ENCODE assay signal across 12 mouse cellular contexts in genomic region chr1:58955716-58956115, GRCm38 (mm10). TPM values are rescaled to one million over a fixed set of nuclear protein-coding genes. Genes with fewer than 3 reads are reported as not detected.
DNase-seq lines count a peak whose midpoint lies in the region; ATAC-seq and TF ChIP-seq lines count a peak whose summit lies in the region.
"Had no signal": no experiment of that assay in that cellular context is flagged by ENCODE, and none has a peak within 500 bp of the region (broad histone marks: within the 10 kb centered on the region; RNA-seq: fewer than 3 reads in every experiment).

No protein-coding gene starts in this region.

- no peak for TF ChIP-seq CTCF in bone marrow, adult 2 months (IDR thresholded peaks at IDR 0.05; ENCODE audit: control insufficient read depth, insufficient read depth, low read length)
- TF ChIP-seq CTCF in liver, postnatal 0 days (IDR thresholded peaks at IDR 0.05; ENCODE audit: low read depth) = no peak

- WGBS in bone marrow, adult 2 months = 43% methylated on average over 3 of the region's 3 CpGs
- 56% methylated on average over 3 of the region's 3 CpGs for WGBS in heart, embryonic 15.5 days
- WGBS in liver, postnatal 0 days (ENCODE audit: insufficient replicate concordance) = 59% methylated on average over 3 of the region's 3 CpGs

- no peak for TF ChIP-seq POLR2A in bone marrow, adult 2 months (IDR thresholded peaks at IDR 0.05; ENCODE audit: borderline replicate concordance, control insufficient read depth, low read depth, low read length)

- DNase-seq in spleen, postnatal 10 days (ENCODE audit: low spot score in 2 of 2) = peak; percentile 26 to 38
- no peak for DNase-seq in spleen, adult 18-20 months
- DNase-seq in liver, postnatal 0 days = peak; percentile 18
- no peak for DNase-seq in urinary bladder, adult 18-20 months (ENCODE audit: low spot score in 2 of 2)
- no peak for DNase-seq in cerebellum, postnatal 36 days
- no peak for DNase-seq in retina, postnatal 1 day
- DNase-seq: cerebellum, adult 9-11 months had no signal

- H3K27ac ChIP-seq in bone marrow, adult 2 months (ENCODE audit: control insufficient read depth, insufficient read depth, low read depth, low read length, poor library complexity) = peak overlapping the region; percentile 64; the same call in 1 of the 2 replicates
- H3K27ac ChIP-seq in heart, embryonic 15.5 days = peak overlapping the region; percentile 33; the same call in 1 of the 2 replicates
- H3K27ac ChIP-seq in liver, postnatal 0 days (ENCODE audit: low read depth) = peak overlapping the region; percentile 95
- H3K27ac ChIP-seq: limb, embryonic 15.5 days; stomach, embryonic 15.5 days had no signal

- no peaks in the 10 kb centered on the region for H3K27me3 ChIP-seq in heart, embryonic 15.5 days
- H3K27me3 ChIP-seq in liver, postnatal 0 days (ENCODE audit: insufficient read depth, low read length) = no peaks in the 10 kb centered on the region
- H3K27me3 ChIP-seq: limb, embryonic 15.5 days; stomach, embryonic 15.5 days had no signal

- no peak overlapping the region for H3K4me2 ChIP-seq in heart, embryonic 15.5 days
- peak overlapping the region; percentile 65 for H3K4me2 ChIP-seq in liver, postnatal 0 days (ENCODE audit: low read depth, low read length)
- H3K4me2 ChIP-seq: limb, embryonic 15.5 days; stomach, embryonic 15.5 days had no signal

- H3K4me1 ChIP-seq in bone marrow, adult 2 months (ENCODE audit: control insufficient read depth, insufficient read depth, low read length) = peaks cover 18% of the 10 kb centered on the region
- peaks cover 72% of the 10 kb centered on the region for H3K4me1 ChIP-seq in heart, embryonic 15.5 days (replicated peaks)
- H3K4me1 ChIP-seq in liver, postnatal 0 days (ENCODE audit: insufficient read depth) = peaks cover 68% of the 10 kb centered on the region

- H3K36me3 ChIP-seq in heart, embryonic 15.5 days = no peaks in the 10 kb centered on the region
- H3K36me3 ChIP-seq in liver, postnatal 0 days (replicated peaks; ENCODE audit: insufficient read depth, low read length) = no peaks in the 10 kb centered on the region
- H3K36me3 ChIP-seq: limb, embryonic 15.5 days; stomach, embryonic 15.5 days had no signal

- ATAC-seq in heart, embryonic 15.5 days (replicated peaks; ENCODE audit: insufficient number of reproducible peaks, insufficient read depth, low FRiP score, low read depth) = no peak
- peak; percentile 10; the same call in 1 of the 2 replicates for ATAC-seq in liver, postnatal 0 days
- ATAC-seq: forebrain, embryonic 14.5 days had no signal

- peak; percentile 78 for TF ChIP-seq EP300 in liver, postnatal 0 days (IDR thresholded peaks at IDR 0.05; ENCODE audit: low read depth)

- H3K9me3 ChIP-seq in heart, embryonic 15.5 days (replicated peaks) = no peaks in the 10 kb centered on the region
- no peaks in the 10 kb centered on the region for H3K9me3 ChIP-seq in liver, postnatal 0 days (ENCODE audit: low read length)
- H3K9me3 ChIP-seq: limb, embryonic 15.5 days; stomach, embryonic 15.5 days had no signal

- no peak overlapping the region for H3K4me3 ChIP-seq in bone marrow, adult 2 months (replicated peaks; ENCODE audit: control insufficient read depth, low read depth, low read length)
- H3K4me3 ChIP-seq in heart, embryonic 15.5 days = no peak overlapping the region
- no peak overlapping the region for H3K4me3 ChIP-seq in liver, postnatal 0 days (ENCODE audit: low read depth, low read length)
- H3K4me3 ChIP-seq: limb, embryonic 15.5 days; stomach, embryonic 15.5 days had no signal

- H3K9ac ChIP-seq in heart, embryonic 15.5 days = no peak overlapping the region
- peak overlapping the region; percentile 36; the same call in 1 of the 2 replicates for H3K9ac ChIP-seq in liver, postnatal 0 days (replicated peaks)
- H3K9ac ChIP-seq: limb, embryonic 15.5 days; stomach, embryonic 15.5 days had no signal

RNA-seq across cellular contexts. Expression of gene Trak2, which starts 17.5 kb away (rescaled TPM):
- polyA plus RNA-seq in bone marrow, adult 2 months (2011; ENCODE audit: insufficient read depth, insufficient read length, low replicate concordance, missing spikeins) = 87.3 and 99.9 TPM in 2 replicates
- polyA plus RNA-seq in heart, embryonic 15.5 days (2015; fragmentation: Nextera tagmentation; extraction: Ambion mirVana) = 27.8 and 29.6 TPM in 2 replicates
- 17.7 and 22.8 TPM in 2 replicates for polyA plus RNA-seq in liver, postnatal 0 days (2015; fragmentation: Nextera tagmentation; extraction: Ambion mirVana)

RNA-seq across cellular contexts. Expression of gene Stradb, which starts 17.6 kb away (rescaled TPM):
- polyA plus RNA-seq in bone marrow, adult 2 months (2011; ENCODE audit: insufficient read depth, insufficient read length, low replicate concordance, missing spikeins) = 36.5 and 64.4 TPM in 2 replicates
- polyA plus RNA-seq in heart, embryonic 15.5 days (2015; fragmentation: Nextera tagmentation; extraction: Ambion mirVana) = 24.1 and 29.0 TPM in 2 replicates
- polyA plus RNA-seq in liver, postnatal 0 days (2015; fragmentation: Nextera tagmentation; extraction: Ambion mirVana) = 29.1 and 30.5 TPM in 2 replicates

Comparison
In these comparisons a context has a peak if more than half of its experiments do, and no peak if none do; other contexts are left out.
1. DNase-seq: peak in spleen, postnatal 10 days (2 of 2) and liver, postnatal 0 days (single experiment); none in spleen, adult 18-20 months (0 of 2), urinary bladder, adult 18-20 months (0 of 2), cerebellum, postnatal 36 days (0 of 2) and retina, postnatal 1 day (single experiment).
2. H3K27ac ChIP-seq: peak in every context shown above with its lines; median percentile 95 in liver, postnatal 0 days; 64 in bone marrow, adult 2 months; 33 in heart, embryonic 15.5 days.